Mouse (Mus musculus): ENCODE measurements around the gene Gm28053. TPM values are rescaled to one million over a fixed set of nuclear protein-coding genes. Genes with fewer than 3 reads are reported as not detected.
A peak's percentile ranks its signal among the peaks of the same experiment; 100 is the strongest.

Gene Gm28053
- total RNA-seq, 2 experiments from 2014 or later = 1.8 to 4.3 TPM

- no peak for DNase-seq
- intact Hi-C loops (cut with DNase I; ENCODE audit: low total_unique reads) = no loop called here
Measured at GRCm38 (mm10) chr6:48737053-48737452, 18.6 kb downstream of the Gm28053 start.

GRCm38 (mm10) chr6:48737688-48738087 is 19.3 kb downstream of the Gm28053 start:
- DNase-seq = no peak
- intact Hi-C loops (cut with DNase I; ENCODE audit: low total_unique reads) = no loop called here

GRCm38 (mm10) chr6:48738961-48739779 is 20.8 kb downstream of the Gm28053 start, which contains the start of gene Gimap1:
Gene Gimap1, plus strand, starts transcription at chr6:48739054.
- no peak for DNase-seq
- intact Hi-C loops (cut with DNase I; ENCODE audit: low total_unique reads) = no loop called here

GRCm38 (mm10) chr6:48739780-48740055 is 21.3 kb downstream of the Gm28053 start:
- intact Hi-C loops (cut with DNase I; ENCODE audit: low total_unique reads) = no loop called here
- no peak for DNase-seq

GRCm38 (mm10) chr6:48740501-48741169 is 22.2 kb downstream of the Gm28053 start:
- no peak for DNase-seq
- intact Hi-C loops (cut with DNase I; ENCODE audit: low total_unique reads) = no loop called here

GRCm38 (mm10) chr6:48741273-48741672 is 22.9 kb downstream of the Gm28053 start:
- intact Hi-C loops (cut with DNase I; ENCODE audit: low total_unique reads) = no loop called here
- no peak for DNase-seq

GRCm38 (mm10) chr6:48741711-48742206 is 23.4 kb downstream of the Gm28053 start:
- intact Hi-C loops (cut with DNase I; ENCODE audit: low total_unique reads) = no loop called here
- DNase-seq = no peak

GRCm38 (mm10) chr6:48742422-48743351 is 24.3 kb downstream of the Gm28053 start:
- DNase-seq = no peak
- intact Hi-C loops (cut with DNase I; ENCODE audit: low total_unique reads) = no loop called here

- intact Hi-C loops (cut with DNase I; ENCODE audit: low total_unique reads) = no loop called here
- no peak for DNase-seq
Measured at GRCm38 (mm10) chr6:48745490-48745889, 27.1 kb downstream of the Gm28053 start.

- intact Hi-C loops (cut with DNase I; ENCODE audit: low total_unique reads) = no loop called here
- DNase-seq = peak; percentile 22
Measured at GRCm38 (mm10) chr6:48745959-48746889, 27.8 kb downstream of the Gm28053 start, which contains the start of gene Gimap5. Gene Gimap5, plus strand, starts transcription at chr6:48746197.

- intact Hi-C loops (cut with DNase I; ENCODE audit: low total_unique reads) = no loop called here
Measured at GRCm38 (mm10) chr6:48747091-48747966, 28.9 kb downstream of the Gm28053 start.

GRCm38 (mm10) chr6:48763567-48764270 is 45.3 kb downstream of the Gm28053 start:
- intact Hi-C loops (cut with DNase I; ENCODE audit: low total_unique reads) = no loop called here

More at GRCm38 (mm10) chr6:48747091-48747966, 28.9 kb downstream of the Gm28053 start:
- DNase-seq = no peak

GRCm38 (mm10) chr6:48764496-48764895 is 46.1 kb downstream of the Gm28053 start:
- DNase-seq = no peak
- intact Hi-C loops (cut with DNase I; ENCODE audit: low total_unique reads) = no loop called here

More at GRCm38 (mm10) chr6:48763567-48764270, 45.3 kb downstream of the Gm28053 start:
- no peak for DNase-seq

- DNase-seq = no peak
- intact Hi-C loops (cut with DNase I; ENCODE audit: low total_unique reads) = no loop called here
Measured at GRCm38 (mm10) chr6:48768178-48768869, 49.9 kb downstream of the Gm28053 start.

GRCm38 (mm10) chr6:48768933-48769332 is 50.5 kb downstream of the Gm28053 start:
- intact Hi-C loops (cut with DNase I; ENCODE audit: low total_unique reads) = no loop called here
- no peak for DNase-seq

GRCm38 (mm10) chr6:48770696-48771095 is 52.3 kb downstream of the Gm28053 start, which contains the start of gene Gimap3:
Gene Gimap3, minus strand, starts transcription at chr6:48770851.
- intact Hi-C loops (cut with DNase I; ENCODE audit: low total_unique reads) = loop anchor here (5.0 kb wide), 1 partner anchor 123 kb away; the partner anchor contains the start of gene Gimap8
- DNase-seq = no peak

Measured in gastrocnemius, postnatal 14 days (tissue).